9 mouse cellular contexts compared by ENCODE assay signal in genomic region chr11:4636782-4637342, GRCm38 (mm10). TPM values are rescaled to one million over a fixed set of nuclear protein-coding genes. Genes with fewer than 3 reads are reported as not detected.
A peak's percentile ranks its signal among the peaks of the same experiment; 100 is the strongest.
DNase-seq lines count a peak whose midpoint lies in the region; ATAC-seq and TF ChIP-seq lines count a peak whose summit lies in the region.
"Had no signal": no experiment of that assay in that cellular context is flagged by ENCODE, and none has a peak within 500 bp of the region (broad histone marks: within the 10 kb centered on the region; RNA-seq: fewer than 3 reads in every experiment).

No protein-coding gene starts in this region.

- peak overlapping the region; percentile 91 for H3K4me2 ChIP-seq in lung, embryonic 14.5 days
- peak overlapping the region; percentile 67 for H3K4me2 ChIP-seq in embryonic facial prominence, embryonic 15.5 days (replicated peaks)
- peak overlapping the region; percentile 75 for H3K4me2 ChIP-seq in intestine, postnatal 0 days (replicated peaks; ENCODE audit: low read depth)
- peak overlapping the region; percentile 92 for H3K4me2 ChIP-seq in neural tube, embryonic 13.5 days

- H3K4me3 ChIP-seq in lung, embryonic 14.5 days (ENCODE audit: low read depth, low read length) = peak overlapping the region; percentile 86
- H3K4me3 ChIP-seq in embryonic facial prominence, embryonic 15.5 days (replicated peaks) = peak overlapping the region; percentile 87
- H3K4me3 ChIP-seq in intestine, postnatal 0 days (ENCODE audit: low read depth, low read length) = peak overlapping the region; percentile 60
- peak overlapping the region; percentile 90 for H3K4me3 ChIP-seq in neural tube, embryonic 13.5 days

- H3K27me3 ChIP-seq in lung, embryonic 14.5 days (ENCODE audit: insufficient read depth, low read length) = no peaks in the 10 kb centered on the region
- H3K27me3 ChIP-seq in embryonic facial prominence, embryonic 15.5 days = no peaks in the 10 kb centered on the region
- H3K27me3 ChIP-seq in intestine, postnatal 0 days (replicated peaks; ENCODE audit: control insufficient read depth, insufficient read depth, low read length) = no peaks in the 10 kb centered on the region
- H3K27me3 ChIP-seq in neural tube, embryonic 13.5 days = no peaks in the 10 kb centered on the region

- no peaks in the 10 kb centered on the region for H3K9me3 ChIP-seq in lung, embryonic 14.5 days (ENCODE audit: low read depth, low read length)
- H3K9me3 ChIP-seq in embryonic facial prominence, embryonic 15.5 days (replicated peaks) = no peaks in the 10 kb centered on the region
- H3K9me3 ChIP-seq in intestine, postnatal 0 days (ENCODE audit: control insufficient read depth) = no peaks in the 10 kb centered on the region
- no peaks in the 10 kb centered on the region for H3K9me3 ChIP-seq in neural tube, embryonic 13.5 days

- peak; percentile 12; the same call in 1 of the 2 replicates for ATAC-seq in lung, embryonic 14.5 days (ENCODE audit: insufficient read depth)
- peak; percentile 41; the same call in 1 of the 2 replicates for ATAC-seq in embryonic facial prominence, embryonic 15.5 days (ENCODE audit: insufficient number of reproducible peaks, low FRiP score, low TSS enrichment, low read depth)
- no peak for ATAC-seq in intestine, postnatal 0 days
- no peak for ATAC-seq in neural tube, embryonic 13.5 days (ENCODE audit: low read depth)
- ATAC-seq in monocyte, adult 5-6 weeks (replicated peaks; ENCODE audit: insufficient number of reproducible peaks, low FRiP score, low TSS enrichment, poor library complexity, severe bottlenecking) = no peak

- peak overlapping the region; percentile 43 for H3K27ac ChIP-seq in lung, embryonic 14.5 days (ENCODE audit: low read depth)
- peak overlapping the region; percentile 87 for H3K27ac ChIP-seq in embryonic facial prominence, embryonic 15.5 days (replicated peaks)
- H3K27ac ChIP-seq in intestine, postnatal 0 days (ENCODE audit: low read depth, low read length) = 0 out of 2 replicates have a peak overlapping the region, but pooled peaks have one; percentile 93
- no peak overlapping the region for H3K27ac ChIP-seq in neural tube, embryonic 13.5 days (replicated peaks)

- WGBS in lung, embryonic 14.5 days = 48% methylated on average over 5 of the region's 5 CpGs
- WGBS in embryonic facial prominence, embryonic 15.5 days = 38% methylated on average over 5 of the region's 5 CpGs
- 51% methylated on average over 5 of the region's 5 CpGs for WGBS in intestine, postnatal 0 days
- WGBS in neural tube, embryonic 13.5 days = 59% methylated on average over 5 of the region's 5 CpGs

- 0 out of 2 replicates have a peak, but pooled peaks cover 9% of the 10 kb centered on the region for H3K4me1 ChIP-seq in lung, embryonic 14.5 days (ENCODE audit: insufficient read depth)
- peaks cover 18% of the 10 kb centered on the region for H3K4me1 ChIP-seq in embryonic facial prominence, embryonic 15.5 days
- 0 out of 2 replicates have a peak, but pooled peaks cover 10% of the 10 kb centered on the region for H3K4me1 ChIP-seq in intestine, postnatal 0 days (replicated peaks; ENCODE audit: control insufficient read depth, insufficient read depth, low read length)
- H3K4me1 ChIP-seq in neural tube, embryonic 13.5 days (replicated peaks) = peaks cover 19% of the 10 kb centered on the region

- H3K36me3 ChIP-seq in lung, embryonic 14.5 days (ENCODE audit: insufficient read depth) = peaks cover 11% of the 10 kb centered on the region; the same call in 1 of the 2 replicates
- H3K36me3 ChIP-seq in embryonic facial prominence, embryonic 15.5 days = peaks cover 10% of the 10 kb centered on the region; the same call in 1 of the 2 replicates
- H3K36me3 ChIP-seq in intestine, postnatal 0 days (ENCODE audit: control insufficient read depth, insufficient read depth) = no peaks in the 10 kb centered on the region; the same call in 1 of the 2 replicates
- peaks cover 13% of the 10 kb centered on the region for H3K36me3 ChIP-seq in neural tube, embryonic 13.5 days

- TF ChIP-seq CTCF in lung, embryonic 14.5 days (IDR thresholded peaks at IDR 0.05; ENCODE audit: low read depth) = no peak
- no peak for TF ChIP-seq CTCF in intestine, postnatal 0 days (IDR thresholded peaks at IDR 0.05; ENCODE audit: low read depth)

- no peak overlapping the region for H3K9ac ChIP-seq in lung, embryonic 14.5 days
- no peak overlapping the region for H3K9ac ChIP-seq in embryonic facial prominence, embryonic 15.5 days
- no peak overlapping the region for H3K9ac ChIP-seq in intestine, postnatal 0 days (ENCODE audit: low read depth, low read length)
- H3K9ac ChIP-seq in neural tube, embryonic 13.5 days = no peak overlapping the region

- no peak for DNase-seq in lung, embryonic 14.5 days
- DNase-seq in lung, postnatal 25 days (ENCODE audit: low spot score) = no peak
- no peak for DNase-seq in cerebellum, postnatal 25 days
- no peak for DNase-seq in cerebellum, adult 11 months

RNA-seq across cellular contexts. Expression of gene Ascc2, which starts 0.7 kb away (rescaled TPM):
- polyA plus RNA-seq in lung, embryonic 14.5 days (2014; fragmentation: Nextera tagmentation; extraction: Ambion mirVana) = 36.6 and 37.3 TPM in 2 replicates
- polyA plus RNA-seq in embryonic facial prominence, embryonic 15.5 days (2015; fragmentation: Nextera tagmentation; extraction: Ambion mirVana) = 29.3 and 33.3 TPM in 2 replicates
- polyA plus RNA-seq in intestine, postnatal 0 days (2015; fragmentation: Nextera tagmentation; extraction: Ambion mirVana) = 17.1 and 18.1 TPM in 2 replicates
- 22.3 and 23.7 TPM in 2 replicates for polyA plus RNA-seq in neural tube, embryonic 13.5 days (2015; fragmentation: Nextera tagmentation; extraction: Ambion mirVana)
- total RNA-seq in monocyte, adult 5-6 weeks (2017) = 7.7 to 20.2 TPM (median 10.4 TPM) in 3 replicates

RNA-seq across cellular contexts. Expression of gene Gm11032, which starts 17.0 kb away (rescaled TPM):
- polyA plus RNA-seq in lung, embryonic 14.5 days (2014; fragmentation: Nextera tagmentation; extraction: Ambion mirVana) = not detected in 2 replicates
- not detected in 2 replicates for polyA plus RNA-seq in embryonic facial prominence, embryonic 15.5 days (2015; fragmentation: Nextera tagmentation; extraction: Ambion mirVana)
- polyA plus RNA-seq in intestine, postnatal 0 days (2015; fragmentation: Nextera tagmentation; extraction: Ambion mirVana) = not detected in 2 replicates
- not detected in 2 replicates for polyA plus RNA-seq in neural tube, embryonic 13.5 days (2015; fragmentation: Nextera tagmentation; extraction: Ambion mirVana)
- not detected in 3 replicates for total RNA-seq in monocyte, adult 5-6 weeks (2017)
- total RNA-seq: left cerebral cortex, postnatal 25 days had no signal

RNA-seq across cellular contexts. Expression of gene Mtmr3, which starts 42.2 kb away (rescaled TPM):
- 29.5 and 32.1 TPM in 2 replicates for polyA plus RNA-seq in lung, embryonic 14.5 days (2014; fragmentation: Nextera tagmentation; extraction: Ambion mirVana)
- polyA plus RNA-seq in embryonic facial prominence, embryonic 15.5 days (2015; fragmentation: Nextera tagmentation; extraction: Ambion mirVana) = 27.6 and 27.9 TPM in 2 replicates
- 9.8 and 10.0 TPM in 2 replicates for polyA plus RNA-seq in intestine, postnatal 0 days (2015; fragmentation: Nextera tagmentation; extraction: Ambion mirVana)
- polyA plus RNA-seq in neural tube, embryonic 13.5 days (2015; fragmentation: Nextera tagmentation; extraction: Ambion mirVana) = 28.1 and 33.4 TPM in 2 replicates
- 89.9 to 98.0 TPM (median 96.8 TPM) in 3 replicates for total RNA-seq in monocyte, adult 5-6 weeks (2017)

Comparison
In these comparisons a context has a peak if more than half of its experiments do, and no peak if none do; other contexts are left out.
1. ATAC-seq: peak in lung, embryonic 14.5 days (single experiment) and embryonic facial prominence, embryonic 15.5 days (single experiment); none in intestine, postnatal 0 days (single experiment), neural tube, embryonic 13.5 days (single experiment) and monocyte, adult 5-6 weeks (single experiment).
2. RNA of gene Gm11032, which starts 17.0 kb away (polyA plus RNA-seq): not detected in lung, embryonic 14.5 days and not detected in intestine, postnatal 0 days; not detected in embryonic facial prominence, embryonic 15.5 days and not detected in neural tube, embryonic 13.5 days; every median in the first group is over 10 times any median in the second.
3. Peak in every context shown above with its lines, with median percentiles within 50 percentile points of each other: H3K4me2 ChIP-seq and H3K4me3 ChIP-seq.